Mouse (Mus musculus) liver, embryonic 14.5 days (tissue): ENCODE measurements around the gene Tmem56. TPM values are rescaled to one million over a fixed set of nuclear protein-coding genes. Genes with fewer than 3 reads are reported as not detected.
A peak's percentile ranks its signal among the peaks of the same experiment; 100 is the strongest.

Source experiments
- ATAC-seq: fragments of 200-750 bp; cut with Nextera tagmentation; 2 replicates; pipeline ENCODE4 v1.8.0; 2017; ENCODE audit warnings: moderate number of reproducible peaks, mild to moderate bottlenecking, moderate library complexity; ENCODE audit not compliant: insufficient read depth
- DNase-seq, 3 experiments: peaks; one replicate each; pipeline ENCODE4 v3.0.0-alpha.2; 2012 to 2013; ENCODE audit warnings: low read depth in 3 of 3, low spot score in 3 of 3
- H3K27ac ChIP-seq: fragments of 300-500 bp; sonication (generic); 2 replicates; pipeline ENCODE4 v1.5.1; 2014; ENCODE audit warnings: moderate library complexity, mild to moderate bottlenecking, control low read depth, inconsistent platforms
- H3K27me3 ChIP-seq: fragments of 300-500 bp; sonication (generic); 2 replicates; pipeline ENCODE4 v1.6.1; 2014; ENCODE audit warnings: mild to moderate bottlenecking, low read length, moderate library complexity; ENCODE audit not compliant: control insufficient read depth, insufficient read depth
- H3K36me3 ChIP-seq: fragments of 300-500 bp; sonication (generic); replicated peaks from 2 replicates; pipeline ENCODE4 v1.6.1; 2014; ENCODE audit warnings: low read depth; ENCODE audit not compliant: control insufficient read depth, insufficient read depth
- H3K4me1 ChIP-seq, 2 experiments: fragments of 200-500 bp in 1 of 2; fragments of 300-500 bp in 1 of 2; sonication (generic) in 1 of 2; replicated peaks; 2 replicates each; pipeline ENCODE4 v1.6.1; 2012 to 2014; ENCODE audit warnings: antibody characterized with exemption in 1 of 2, inconsistent platforms in 1 of 2, low read length in 1 of 2; ENCODE audit not compliant: control insufficient read depth in 2 of 2, insufficient read depth in 2 of 2
- H3K4me2 ChIP-seq: fragments of 300-500 bp; sonication (generic); 2 replicates; pipeline ENCODE4 v1.6.1; 2014; ENCODE audit warnings: low read depth, mild to moderate bottlenecking, control low read depth, moderate library complexity
- H3K4me3 ChIP-seq, 2 experiments: fragments of 200-500 bp in 1 of 2; fragments of 300-500 bp in 1 of 2; sonication (generic) in 1 of 2; 2 replicates each; pipeline ENCODE4 v1.5.1; 2012 to 2014; ENCODE audit warnings: low read depth in 2 of 2, low read length in 2 of 2, mild to moderate bottlenecking in 2 of 2, control low read depth in 1 of 2, inconsistent platforms in 1 of 2, moderate library complexity in 1 of 2; ENCODE audit not compliant: insufficient read depth in 1 of 2
- H3K9ac ChIP-seq: fragments of 300-500 bp; sonication (generic); replicated peaks from 2 replicates; pipeline ENCODE4 v1.6.1; 2014; ENCODE audit warnings: mild to moderate bottlenecking, control low read depth, moderate library complexity
- H3K9me3 ChIP-seq: fragments of 300-500 bp; sonication (generic); 2 replicates; pipeline ENCODE4 v1.6.1; 2016; ENCODE audit warnings: low read length, mixed read lengths; ENCODE audit not compliant: control insufficient read depth
- CTCF ChIP-seq: IDR thresholded peaks from 2 replicates; pipeline ENCODE4 v1.5.1; 2016; ENCODE audit warnings: antibody characterized with exemption, low read depth, control low read depth
- EP300 ChIP-seq: IDR thresholded peaks from 2 replicates; pipeline ENCODE4 v1.6.1; 2016; ENCODE audit warnings: antibody characterized with exemption, low read depth
- WGBS: fragments of 180-500 bp; shearing (Covaris S2); extraction: QIAGEN DNeasy Blood & Tissue Kit; methylation state at CpG from one replicate; pipeline ENCODE4 v1.1.7; 2014; ENCODE audit not compliant: insufficient replicate concordance; 5-methylcytosine and 5-hydroxymethylcytosine counted together
- polyA plus RNA-seq, 2 experiments: library from polyadenylated mRNA; depleted of rRNA in 1 of 2; stranded (reverse) in 1 of 2; unstranded in 1 of 2; fragments of >200 nt; fragmentation: Nextera tagmentation in 1 of 2; extraction: Ambion mirVana in 1 of 2; gene quantifications; 2 replicates each; pipeline versions ENCODE4 v1.2.1 to v1.2.3; 2012 to 2014

Tmem56 gene
- polyA plus RNA-seq, 2 experiments, result 13.5 to 25.3 TPM

DNA sequence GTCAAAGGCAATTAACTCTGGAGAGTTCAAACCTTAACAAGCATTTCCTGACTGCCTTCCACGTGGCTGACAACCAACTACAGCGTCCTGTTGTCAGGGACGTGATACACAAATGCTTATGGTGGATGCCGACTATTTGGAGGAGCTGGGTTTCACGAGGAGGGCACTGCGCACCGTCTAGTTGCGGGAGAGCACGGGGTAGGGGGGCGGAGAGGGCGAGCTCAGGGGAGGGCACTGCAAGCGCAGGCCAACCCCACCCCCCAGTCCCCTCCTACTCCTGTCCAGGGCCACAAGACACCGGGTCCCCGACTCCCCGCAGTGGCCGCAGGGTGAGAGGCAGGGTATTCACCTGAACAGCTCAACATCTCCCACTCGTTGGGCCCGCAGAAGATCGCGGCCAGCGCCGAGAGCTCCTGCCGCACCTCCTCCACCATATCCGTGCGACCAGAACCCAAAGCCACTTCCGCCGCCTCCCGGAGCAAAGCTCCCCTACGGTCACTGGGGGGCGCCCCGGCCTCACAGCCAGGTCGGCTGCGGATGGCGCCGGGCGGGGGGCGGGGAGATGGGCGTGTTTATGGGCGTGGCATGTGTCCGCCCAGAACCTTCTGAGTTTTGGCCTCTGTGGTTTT, 111.5 kb downstream of the Tmem56 start, which contains the start of gene Rwdd3:
TSS of gene Rwdd3 (minus strand) at position 453 of the 629 bp plus-strand sequence.
- no peaks in the 10 kb centered on the region for H3K27me3 ChIP-seq
- DNase-seq (peak; percentile 82 to 85 (median 82)), ATAC-seq (peak; percentile 94)
- H3K36me3 ChIP-seq, result no peaks in the 10 kb centered on the region
- TF ChIP-seq CTCF, result peak; percentile 98
- TF ChIP-seq EP300, result peak; percentile 58; the same call in 1 of the 2 replicates
- H3K4me1 ChIP-seq, result peaks cover 27 to 30% of the 10 kb centered on the region in 2 experiments
- H3K27ac ChIP-seq, result peak within 1 kb of the TSS; percentile 44
- H3K9me3 ChIP-seq, result no peaks in the 10 kb centered on the region
- under 1% methylated on average over 40 of the region's 40 CpGs for WGBS
- peak within 1 kb of the TSS; percentile 71 for H3K9ac ChIP-seq
- peak within 1 kb of the TSS; percentile 67 to 69 for H3K4me3 ChIP-seq
- H3K4me2 ChIP-seq, result peak within 1 kb of the TSS; percentile 73

DNA sequence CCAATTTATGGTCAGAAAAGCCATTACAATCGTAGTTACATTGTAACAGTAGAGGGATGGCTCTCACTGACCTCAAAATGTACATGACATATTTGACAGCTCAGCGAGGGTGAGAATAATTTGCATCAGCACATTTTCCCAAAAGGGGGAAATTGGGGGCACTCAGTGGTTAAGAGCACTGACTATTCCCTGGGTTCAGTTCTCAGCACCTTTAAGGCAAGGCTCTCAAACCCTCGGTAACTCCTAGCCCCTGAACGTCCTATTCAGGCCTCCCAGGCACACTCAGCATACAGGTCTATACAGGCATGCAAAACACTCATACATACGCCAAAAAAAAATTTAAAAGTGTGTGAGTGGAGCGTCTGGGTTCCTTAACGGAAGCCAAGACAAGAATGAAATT, 112.3 kb downstream of the Tmem56 start:
- Histone ChIP-seq H3K27me3 (no peaks in the 10 kb centered on the region), H3K4me3 (peak overlapping the region in 1 of 2 experiments; percentile 67; a peak in 1 of 4 replicates), H3K4me1 (peaks cover 27 to 30% of the 10 kb centered on the region in 2 experiments), H3K27ac (no peak overlapping the region), H3K9me3 (no peaks in the 10 kb centered on the region), H3K4me2 (peak overlapping the region; percentile 73), H3K9ac (peak overlapping the region; percentile 71; the same call in 1 of the 2 replicates), H3K36me3 (no peaks in the 10 kb centered on the region)
- WGBS, result 32% methylated on average over 7 of the region's 7 CpGs
- TF ChIP-seq EP300, result no peak
- TF ChIP-seq CTCF, result no peak
- no peak for DNase-seq
- ATAC-seq, result no peak

DNA sequence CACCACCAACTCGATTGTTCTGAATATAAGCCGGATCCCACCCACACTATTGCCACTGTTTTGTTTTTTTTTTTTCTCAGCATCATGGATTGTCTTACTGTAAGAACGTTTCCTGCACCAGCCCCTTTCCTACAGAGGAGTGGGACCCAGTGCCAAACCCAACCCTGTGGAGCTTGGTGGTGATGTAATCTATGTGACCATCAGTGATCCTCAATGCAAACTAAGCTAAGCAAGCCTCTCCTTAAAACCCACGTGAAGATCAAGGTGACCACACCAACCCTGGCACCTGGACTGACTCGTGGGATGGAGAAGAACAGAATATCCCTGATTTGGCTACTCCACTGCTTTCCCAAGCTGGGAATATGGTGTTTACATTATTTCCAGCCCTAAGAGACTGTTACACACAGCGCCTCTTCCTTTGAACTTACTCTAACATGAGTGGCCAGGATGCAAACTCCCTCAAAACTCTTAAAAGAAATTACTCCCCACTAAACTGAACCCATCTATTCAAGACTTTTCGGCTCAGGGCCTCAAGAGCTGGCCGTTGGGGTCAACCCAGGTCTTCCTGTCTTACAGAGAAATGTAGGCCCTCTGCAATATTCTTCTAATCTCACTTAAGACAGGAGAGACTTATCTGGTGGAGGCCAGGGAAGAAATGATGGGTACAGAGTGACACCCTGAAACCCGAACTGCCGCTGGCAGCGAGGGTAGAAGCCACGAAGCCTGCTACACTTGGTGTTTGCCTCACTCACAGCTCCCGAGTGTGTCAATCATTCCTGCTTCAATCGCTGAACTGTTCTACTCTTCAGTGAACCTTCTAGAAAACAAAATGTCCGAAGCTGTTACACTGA, 113.6 kb downstream of the Tmem56 start:
- H3K4me3 ChIP-seq, result no peak overlapping the region
- H3K4me1 ChIP-seq, result peaks cover 20 to 26% of the 10 kb centered on the region in 2 experiments
- WGBS, result 37% methylated on average over 15 of the region's 15 CpGs
- no peaks in the 10 kb centered on the region for H3K9me3 ChIP-seq
- H3K4me2 ChIP-seq, result no peak overlapping the region
- no peaks in the 10 kb centered on the region for H3K27me3 ChIP-seq
- no peak for TF ChIP-seq CTCF
- 0 out of 2 replicates have a peak, but pooled peaks have one; percentile 12 for TF ChIP-seq EP300
- H3K27ac ChIP-seq, result no peak overlapping the region
- H3K36me3 ChIP-seq, result no peaks in the 10 kb centered on the region
- DNase-seq (peak; percentile 17 to 41 (median 36)), ATAC-seq (peak; percentile 16; the same call in 1 of the 2 replicates)
- H3K9ac ChIP-seq, result no peak overlapping the region

DNA sequence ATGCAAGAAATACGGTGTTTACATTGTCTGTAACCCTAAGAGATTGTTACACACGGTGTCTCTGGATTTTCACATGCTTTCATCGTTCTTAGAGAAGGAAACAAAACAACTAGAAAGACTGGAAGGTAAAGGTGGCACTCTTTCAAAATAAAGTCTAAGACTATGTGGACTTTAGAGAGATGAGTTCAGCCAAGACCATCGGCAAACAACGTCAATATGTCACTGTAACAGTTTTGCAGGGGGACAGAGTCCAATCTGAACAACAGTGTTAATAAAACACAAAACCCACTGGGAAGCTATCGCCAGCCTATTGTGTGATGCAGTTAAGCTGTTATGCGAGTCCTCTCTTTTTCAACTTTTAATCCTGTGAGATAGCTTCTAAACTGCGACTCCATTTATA, 114.3 kb downstream of the Tmem56 start:
- ATAC-seq (no peak), DNase-seq (no peak)
- no peaks in the 10 kb centered on the region for H3K9me3 ChIP-seq
- no peak overlapping the region for H3K4me3 ChIP-seq
- TF ChIP-seq EP300 (no peak), CTCF (no peak)
- no peak overlapping the region for H3K4me2 ChIP-seq
- H3K36me3 ChIP-seq, result no peaks in the 10 kb centered on the region
- no peak overlapping the region for H3K27ac ChIP-seq
- H3K9ac ChIP-seq, result no peak overlapping the region
- peaks cover 20 to 25% of the 10 kb centered on the region in 2 experiments for H3K4me1 ChIP-seq
- H3K27me3 ChIP-seq, result no peaks in the 10 kb centered on the region
- WGBS, result 76% methylated on average over 8 of the region's 8 CpGs

DNA sequence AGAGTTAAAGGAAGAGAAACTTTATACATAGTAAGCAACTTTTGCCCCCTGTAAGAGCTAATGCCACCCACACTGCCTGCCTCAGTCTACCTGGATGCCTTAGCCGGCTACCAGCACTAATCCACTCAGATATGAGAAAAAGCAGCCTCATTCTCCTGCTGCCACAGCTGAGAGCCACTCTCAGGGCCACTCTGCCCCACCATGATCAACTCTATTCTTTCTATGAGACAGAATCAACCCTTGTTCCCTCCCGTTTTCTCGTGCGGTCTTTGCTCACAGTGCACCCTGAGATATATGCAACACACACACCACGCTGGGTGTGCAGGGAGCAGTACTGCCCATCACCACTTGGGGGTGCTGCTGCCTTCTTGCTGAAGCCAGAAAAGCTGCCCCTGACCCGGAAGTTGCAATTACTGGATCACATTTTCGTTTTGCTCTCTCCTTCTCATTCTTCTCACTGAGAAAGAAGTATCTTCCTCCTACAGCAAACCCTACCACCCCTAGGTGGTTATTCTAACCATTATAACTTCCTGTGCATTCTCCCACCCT, 119.6 kb downstream of the Tmem56 start:
- H3K9ac ChIP-seq, result peak overlapping the region; percentile 36
- H3K27me3 ChIP-seq, result no peaks in the 10 kb centered on the region
- DNase-seq, result peak; percentile 20 to 60 (median 33)
- peak overlapping the region; percentile 49 for H3K4me2 ChIP-seq
- H3K4me1 ChIP-seq, result peaks cover 0 to 4% of the 10 kb centered on the region in 2 experiments; a peak in 2 of 4 replicates
- peak; percentile 69; the same call in 1 of the 2 replicates for ATAC-seq
- H3K4me3 ChIP-seq, result no peak overlapping the region
- H3K9me3 ChIP-seq, result no peaks in the 10 kb centered on the region
- H3K36me3 ChIP-seq, result no peaks in the 10 kb centered on the region
- no peak overlapping the region for H3K27ac ChIP-seq
- WGBS, result 29% methylated on average over 7 of the region's 7 CpGs
- peak; percentile 99 for TF ChIP-seq CTCF
- TF ChIP-seq EP300, result no peak
